Mouse (Mus musculus): ENCODE measurements around the gene Epb41l4b.

Epb41l4b gene

GRCm38 (mm10) chr4:56942567-56942966 lies 200.7 kb downstream of the Epb41l4b start:
- no peak for DNase-seq (ENCODE audit: low spot score)
